Mouse (Mus musculus) MEL (cell line): ENCODE measurements around the gene Slc41a2. TPM values are rescaled to one million over a fixed set of nuclear protein-coding genes. Genes with fewer than 3 reads are reported as not detected.

ENCODE experiments used
- DNase-seq: peaks from one replicate; pipeline ENCODE4 v3.0.0; 2011; ENCODE audit warnings: low read depth, low spot score
- H3K27ac ChIP-seq: 2 replicates; pipeline ENCODE4 v1.5.1; 2012; ENCODE audit warnings: low read depth, mild to moderate bottlenecking, control low read depth, low read length, moderate library complexity; ENCODE audit not compliant: control insufficient read depth
- H3K27me3 ChIP-seq, 2 experiments: fragments of 150-350 bp in 1 of 2; sonication (generic) in 1 of 2; 2 replicates each; pipeline ENCODE4 v1.6.1; 2012; ENCODE audit warnings: low read length in 2 of 2, mild to moderate bottlenecking in 2 of 2, improper control_type of control experiment in 1 of 2, moderate library complexity in 1 of 2; ENCODE audit not compliant: insufficient read depth in 2 of 2, control insufficient read depth in 1 of 2
- H3K36me3 ChIP-seq, 2 experiments: 2 replicates each; pipeline ENCODE4 v1.6.1; 2012 to 2014; ENCODE audit warnings: low read length in 2 of 2, improper control_type of control experiment in 1 of 2, inconsistent platforms in 1 of 2, mild to moderate bottlenecking in 1 of 2; ENCODE audit not compliant: insufficient read depth in 2 of 2, control insufficient read depth in 1 of 2
- H3K4me1 ChIP-seq, 2 experiments: fragments of 150-350 bp in 1 of 2; sonication (generic) in 1 of 2; 2 replicates each; pipeline ENCODE4 v1.6.1; 2012; ENCODE audit warnings: low read length in 2 of 2, improper control_type of control experiment in 1 of 2, mild to moderate bottlenecking in 1 of 2; ENCODE audit not compliant: insufficient read depth in 2 of 2, control insufficient read depth in 1 of 2
- H3K4me3 ChIP-seq, 2 experiments: fragments of 150-350 bp in 1 of 2; sonication (generic) in 1 of 2; 2 replicates each; pipeline ENCODE4 v1.5.1; 2012; ENCODE audit warnings: low read depth in 2 of 2, low read length in 2 of 2, mild to moderate bottlenecking in 2 of 2, moderate library complexity in 2 of 2, control low read depth in 1 of 2, improper control_type of control experiment in 1 of 2; ENCODE audit not compliant: control insufficient read depth in 1 of 2, insufficient read depth in 1 of 2
- H3K79me2 ChIP-seq: 2 replicates; pipeline ENCODE4 v1.6.1; 2012; ENCODE audit warnings: mild to moderate bottlenecking, low read length, moderate library complexity; ENCODE audit not compliant: control insufficient read depth, poor library complexity, insufficient read depth
- H3K9ac ChIP-seq: 2 replicates; pipeline ENCODE4 v1.6.1; 2012; ENCODE audit warnings: low read depth, mild to moderate bottlenecking, control low read depth, low read length, moderate library complexity; ENCODE audit not compliant: control insufficient read depth, poor library complexity, severe bottlenecking
- H3K9me3 ChIP-seq: fragments of 150-350 bp; sonication (generic); replicated peaks from 2 replicates; pipeline ENCODE4 v1.6.1; 2012; ENCODE audit warnings: mild to moderate bottlenecking, low read length, improper control_type of control experiment, moderate library complexity; ENCODE audit not compliant: insufficient read depth
- BHLHE40 ChIP-seq: IDR thresholded peaks from 2 replicates; pipeline ENCODE4 v1.6.1; 2012; ENCODE audit warnings: low read depth, mild to moderate bottlenecking, inconsistent platforms, low read length, improper control_type of control experiment, borderline replicate concordance
- CHD1 ChIP-seq: IDR thresholded peaks from 2 replicates; pipeline ENCODE4 v1.6.1; 2012; ENCODE audit warnings: low read depth, mild to moderate bottlenecking, inconsistent platforms, low read length, improper control_type of control experiment
- CTCF ChIP-seq, 3 experiments: IDR thresholded peaks in 2 of 3; conservative IDR thresholded peaks in 1 of 3; 2 replicates each; pipeline ENCODE4 v1.5.1; 2011 to 2012; ENCODE audit warnings: low read length in 3 of 3, low read depth in 2 of 3, mild to moderate bottlenecking in 2 of 3, improper control_type of control experiment in 1 of 3, inconsistent platforms in 1 of 3, mixed read lengths in 1 of 3, moderate library complexity in 1 of 3; ENCODE audit not compliant: control insufficient read depth in 1 of 3, insufficient read depth in 1 of 3, poor library complexity in 1 of 3, severe bottlenecking in 1 of 3
- E2F4 ChIP-seq: IDR thresholded peaks from 2 replicates; pipeline ENCODE4 v1.6.1; 2011; ENCODE audit warnings: low read depth, low read length, improper control_type of control experiment, borderline replicate concordance
- ELF1 ChIP-seq: IDR thresholded peaks from 2 replicates; pipeline ENCODE4 v1.6.1; 2014; ENCODE audit warnings: low read depth, mild to moderate bottlenecking, inconsistent platforms, low read length, improper control_type of control experiment, moderate library complexity
- ETS1 ChIP-seq: IDR thresholded peaks from 2 replicates; pipeline ENCODE4 v1.6.1; 2012; ENCODE audit warnings: low read depth, mild to moderate bottlenecking, inconsistent platforms, low read length, improper control_type of control experiment, moderate library complexity
- KAT2A ChIP-seq: conservative IDR thresholded peaks from 2 replicates; pipeline ENCODE4 v1.6.1; 2012; ENCODE audit warnings: low read depth, low read length, improper control_type of control experiment, inconsistent platforms
- MAX ChIP-seq: IDR thresholded peaks from 2 replicates; pipeline ENCODE4 v1.6.1; 2011; ENCODE audit warnings: low read length, improper control_type of control experiment
- MEF2A ChIP-seq: IDR thresholded peaks from 2 replicates; pipeline ENCODE4 v1.6.1; 2014; ENCODE audit warnings: low read depth, mild to moderate bottlenecking, inconsistent platforms, low read length, improper control_type of control experiment; ENCODE audit not compliant: poor library complexity, insufficient replicate concordance, severe bottlenecking; ENCODE audit errors: extremely low read depth
- MXI1 ChIP-seq: IDR thresholded peaks from 2 replicates; pipeline ENCODE4 v1.6.1; 2011; ENCODE audit warnings: mild to moderate bottlenecking, low read depth, low read length, improper control_type of control experiment
- MYB ChIP-seq: IDR thresholded peaks from 2 replicates; pipeline ENCODE4 v1.6.1; 2011; ENCODE audit warnings: mild to moderate bottlenecking, low read depth, low read length, improper control_type of control experiment
- MYC ChIP-seq: IDR thresholded peaks from 2 replicates; pipeline ENCODE4 v1.6.1; 2011; ENCODE audit warnings: low read depth, mild to moderate bottlenecking, low read length, improper control_type of control experiment, moderate library complexity
- NELFE ChIP-seq: IDR thresholded peaks from 2 replicates; pipeline ENCODE4 v1.6.1; 2011; ENCODE audit warnings: low read depth, low read length, improper control_type of control experiment
- POLR2AphosphoS2 ChIP-seq: IDR thresholded peaks from 2 replicates; pipeline ENCODE4 v1.6.1; 2011; ENCODE audit warnings: low read length, improper control_type of control experiment
- POLR2AphosphoS5 ChIP-seq: IDR thresholded peaks from 2 replicates; pipeline ENCODE4 v1.6.1; 2012; ENCODE audit warnings: low read depth, borderline replicate concordance, mild to moderate bottlenecking, inconsistent platforms, low read length, moderate library complexity, mixed read lengths
- SIN3A ChIP-seq: IDR thresholded peaks from 2 replicates; pipeline ENCODE4 v1.6.1; 2012; ENCODE audit warnings: low read length, improper control_type of control experiment, inconsistent platforms
- SMC3 ChIP-seq: IDR thresholded peaks from 2 replicates; pipeline ENCODE4 v1.6.1; 2011; ENCODE audit warnings: low read depth, low read length, improper control_type of control experiment
- TBP ChIP-seq: IDR thresholded peaks from 2 replicates; pipeline ENCODE4 v1.8.0; 2011; ENCODE audit warnings: low read depth, low read length, improper control_type of control experiment
- TCF12 ChIP-seq: IDR thresholded peaks from 2 replicates; pipeline ENCODE4 v1.6.1; 2014; ENCODE audit warnings: low read depth, mild to moderate bottlenecking, inconsistent platforms, low read length, improper control_type of control experiment, moderate library complexity
- UBTF ChIP-seq: IDR thresholded peaks from 2 replicates; pipeline ENCODE4 v1.6.1; 2012; ENCODE audit warnings: low read depth, mild to moderate bottlenecking, inconsistent platforms, low read length, improper control_type of control experiment, moderate library complexity, borderline replicate concordance; ENCODE audit not compliant: insufficient read depth
- ZC3H11A ChIP-seq: IDR thresholded peaks from 2 replicates; pipeline ENCODE4 v1.6.1; 2012; ENCODE audit warnings: low read depth, mild to moderate bottlenecking, inconsistent platforms, low read length, improper control_type of control experiment
- ZKSCAN1 ChIP-seq: IDR thresholded peaks from 2 replicates; pipeline ENCODE4 v1.6.1; 2012; ENCODE audit warnings: low read depth, mild to moderate bottlenecking, inconsistent platforms, low read length, improper control_type of control experiment, moderate library complexity
- ZNF384 ChIP-seq: IDR thresholded peaks from 2 replicates; pipeline ENCODE4 v1.6.1; 2012; ENCODE audit warnings: low read depth, mild to moderate bottlenecking, inconsistent platforms, low read length, improper control_type of control experiment
- polyA plus RNA-seq, 2 experiments: library from polyadenylated mRNA; stranded (reverse) in 1 of 2; unstranded in 1 of 2; fragments of >175 nt in 1 of 2; fragments of >200 nt in 1 of 2; gene quantifications; 2 replicates each; pipeline versions ENCODE4 v1.2.1 to v1.2.4; 2012; ENCODE audit warnings: low replicate concordance in 2 of 2, low read depth in 1 of 2; ENCODE audit not compliant: insufficient read length in 2 of 2, insufficient read depth in 1 of 2, missing spikeins in 1 of 2
- total RNA-seq: library from RNA; depleted of rRNA; stranded (reverse); fragments of 300-350 nt; gene quantifications from 2 replicates; pipeline ENCODE4 v1.2.3, GENCODE M21; 2012

The Slc41a2 gene
- total and polyA plus RNA-seq, 3 experiments = not detected

DNA sequence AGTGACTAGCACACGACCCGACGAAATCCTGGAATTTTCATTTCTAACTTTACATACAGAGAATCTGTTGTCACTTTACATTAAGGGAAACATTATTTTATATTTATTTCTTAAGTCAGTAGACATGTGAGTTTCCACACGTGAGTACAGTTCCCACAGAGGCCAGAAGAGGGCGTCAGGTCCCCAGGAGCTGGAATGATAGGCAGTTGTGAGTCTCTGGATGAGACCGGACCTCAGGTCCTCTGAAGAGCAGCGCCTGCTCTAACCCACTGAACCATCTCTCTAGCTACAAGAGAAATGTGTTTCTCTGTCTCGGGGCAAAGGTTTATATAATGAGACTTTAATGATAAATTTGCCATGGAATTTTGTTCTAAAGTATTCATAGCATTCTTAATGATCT lies 86.3 kb downstream of the Slc41a2 start (continued):
- TF ChIP-seq ETS1 (no peak), MAX (no peak), CHD1 (no peak), MXI1 (no peak), ZC3H11A (peak; percentile 93), TBP (no peak), SMC3 (peak; percentile 94), MYC (no peak), MEF2A (no peak), NELFE (no peak), UBTF (no peak), POLR2AphosphoS5 (no peak), CTCF (IDR thresholded peaks at IDR 0.05 in 2 of 3, conservative IDR thresholded peaks at IDR 0.05 in 1 of 3; ENCODE audit: control insufficient read depth in 1 of 3, insufficient read depth in 1 of 3, low read depth in 2 of 3, low read length in 3 of 3, poor library complexity in 1 of 3, severe bottlenecking in 1 of 3) (peak; percentile 69 to 86 (median 85)), TCF12 (no peak), SIN3A (0 out of 2 replicates have a peak, but pooled peaks have one; percentile 35), ZKSCAN1 (no peak), ZNF384 (no peak), BHLHE40 (peak; percentile 84; the same call in 1 of the 2 replicates), E2F4 (no peak), KAT2A (no peak), ELF1 (no peak)

DNA sequence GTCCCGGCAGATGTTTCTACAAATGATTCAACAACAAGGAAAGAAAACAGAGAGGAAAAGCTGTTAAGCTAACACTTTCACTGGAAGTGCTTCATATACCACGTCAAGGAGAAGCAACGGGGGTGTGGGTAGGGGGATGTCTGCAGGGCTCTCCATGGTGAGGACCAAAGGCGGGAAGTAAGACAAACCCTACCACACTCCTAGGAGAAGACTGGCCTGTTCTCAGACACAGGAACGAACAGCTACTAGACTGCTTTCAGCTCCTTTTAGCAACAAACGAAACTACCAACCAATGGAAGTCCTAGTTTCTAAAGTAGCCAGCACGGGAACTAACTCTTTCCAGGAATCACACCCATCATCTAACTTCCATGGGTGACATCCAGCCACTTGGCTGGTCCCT lies 89.6 kb downstream of the Slc41a2 start:
- no peaks in the 10 kb centered on the region for H3K79me2 ChIP-seq

More for the DNA sequence above, 89.6 kb downstream of the Slc41a2 start:
- Histone ChIP-seq H3K9me3 (no peaks in the 10 kb centered on the region), H3K27ac (no peak overlapping the region), H3K4me1 (no peaks in the 10 kb centered on the region)
- TF ChIP-seq MYB = no peak
- no peak for TF ChIP-seq ZNF384
- no peak for TF ChIP-seq SMC3
- TF ChIP-seq TBP = no peak
- TF ChIP-seq POLR2AphosphoS2 = no peak
- TF ChIP-seq, all 39 proteins: peak for 0
- no peaks in the 10 kb centered on the region; a peak in 1 of 4 replicates for H3K27me3 ChIP-seq
- no peak overlapping the region for H3K4me3 ChIP-seq
- DNase-seq = no peak
- H3K9ac ChIP-seq = no peak overlapping the region
- no peaks in the 10 kb centered on the region for H3K36me3 ChIP-seq
